ENCODE assay signal across 13 mouse cellular contexts in genomic region chr11:20370486-20370885, GRCm38 (mm10).
"Had no signal": no experiment of that assay in that cellular context is flagged by ENCODE, and none has a peak within 500 bp of the region (broad histone marks: within the 10 kb centered on the region; RNA-seq: fewer than 3 reads in every experiment).

No protein-coding gene starts in this region.

- ATAC-seq: intestine, postnatal 0 days; lung, postnatal 0 days; midbrain, embryonic 16.5 days had no signal

- DNase-seq: kidney, adult 8-10 months; kidney, postnatal 4 days; liver, embryonic 13.5 days; lung, adult 2 months; lung, postnatal 4 days; thymus, postnatal 36 days had no signal

- H3K9me3 ChIP-seq: limb, embryonic 10.5 days; liver, embryonic 13.5 days; midbrain, embryonic 12.5 days had no signal

- H3K27ac ChIP-seq: kidney, postnatal 0 days; layer of hippocampus, adult 2 months; limb, embryonic 10.5 days; liver, embryonic 13.5 days; midbrain, embryonic 12.5 days had no signal

- H3K9ac ChIP-seq: liver, embryonic 13.5 days; midbrain, embryonic 12.5 days had no signal

- H3K4me3 ChIP-seq: layer of hippocampus, adult 2 months; limb, embryonic 10.5 days; liver, embryonic 13.5 days; midbrain, embryonic 12.5 days had no signal

- H3K4me2 ChIP-seq: liver, embryonic 13.5 days; midbrain, embryonic 12.5 days had no signal

- H3K27me3 ChIP-seq: liver, embryonic 13.5 days; midbrain, embryonic 12.5 days had no signal

- H3K4me1 ChIP-seq: limb, embryonic 10.5 days; midbrain, embryonic 12.5 days had no signal

- H3K36me3 ChIP-seq: limb, embryonic 10.5 days; liver, embryonic 13.5 days; midbrain, embryonic 12.5 days had no signal
